Mouse (Mus musculus): Measurements from ENCODE around the gene Adamts13. TPM values are rescaled to one million over a fixed set of nuclear protein-coding genes. Genes with fewer than 3 reads are reported as not detected.

The Adamts13 gene
- polyA plus RNA-seq (2014; fragmentation: Illumina TruSeq; extraction: RNeasy Lipid Tissue Mini Kit (QIAGEN cat#74804); ENCODE audit: low read depth, low replicate concordance): not detected

DNA sequence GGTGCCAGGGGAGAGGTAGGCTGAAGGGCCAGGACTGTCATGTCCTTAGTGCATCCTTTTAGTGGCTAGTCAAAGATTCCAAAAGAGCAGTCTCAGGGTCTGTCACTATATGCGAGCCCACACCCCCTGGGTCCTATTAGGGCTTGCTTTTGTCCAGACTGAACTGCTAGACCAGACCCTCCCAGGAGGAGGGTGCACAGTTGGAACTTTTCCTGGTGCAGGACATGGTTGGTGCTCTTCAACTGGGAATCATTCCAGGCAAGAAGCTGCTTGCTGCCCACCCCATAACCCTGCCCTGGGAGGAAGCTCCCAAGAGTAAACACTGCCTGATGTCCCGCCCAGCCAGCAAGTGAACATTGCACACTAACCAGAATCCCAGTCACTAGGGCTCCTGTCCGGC lies at the start of gene Adamts13:
TSS of gene Adamts13 (plus strand) at position 301 of the 400 bp plus-strand sequence.

GRCm38 (mm10) chr2:26933304-26934055 lies 39.7 kb upstream of the Adamts13 start, which contains the start of the genes Surf4 and Stkld1:
TSS of gene Surf4 (minus strand) at chr2:26933928.
TSS of gene Stkld1 (plus strand) at chr2:26934047.

GRCm38 (mm10) chr2:26963923-26964723 lies 9.1 kb upstream of the Adamts13 start, which contains the start of gene Rexo4:
TSS of gene Rexo4 (minus strand) at chr2:26964386.

DNA sequence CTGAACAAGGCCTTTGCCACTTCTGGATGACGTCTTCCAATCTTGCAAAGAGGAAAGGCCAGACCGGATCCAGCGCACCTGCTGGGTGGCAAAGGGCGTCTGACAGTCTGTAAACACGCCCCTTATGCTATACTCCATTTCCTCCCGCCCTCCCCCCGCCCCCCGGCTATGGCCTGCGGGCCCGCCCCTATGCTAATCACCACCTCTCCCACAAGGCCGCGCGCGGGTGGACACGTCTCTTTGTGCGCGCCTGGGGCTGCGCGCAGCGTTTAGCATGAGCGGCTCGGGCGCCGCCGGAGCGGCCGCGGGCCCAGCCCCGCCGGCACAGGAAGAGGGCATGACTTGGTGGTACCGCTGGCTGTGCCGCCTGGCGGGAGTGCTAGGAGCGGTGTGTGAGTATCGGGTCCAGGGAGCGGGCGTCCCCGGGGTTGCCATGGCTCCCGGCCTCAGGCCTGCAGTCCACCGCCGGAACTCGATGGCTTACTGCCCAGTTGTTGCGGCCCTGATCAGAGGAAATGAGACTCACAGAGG lies 36.6 kb downstream of the Adamts13 start, which contains the start of gene Cacfd1:
TSS of gene Cacfd1 (plus strand) at position 213 of the 531 bp plus-strand sequence.

GRCm38 (mm10) chr2:27027618-27028436 lies 54.6 kb downstream of the Adamts13 start, which contains the start of gene Slc2a6:
TSS of gene Slc2a6 (minus strand) at chr2:27027998.

Other genes with a start within 250 kb of the Adamts13 start
- gene Abo, start 108.4 kb upstream of the Adamts13 start, polyA plus RNA-seq (2014; fragmentation: Illumina TruSeq; extraction: RNeasy Lipid Tissue Mini Kit (QIAGEN cat#74804); ENCODE audit: low read depth, low replicate concordance): 0.94 TPM
- gene Surf6, start 70.5 kb upstream of the Adamts13 start, polyA plus RNA-seq (2014; fragmentation: Illumina TruSeq; extraction: RNeasy Lipid Tissue Mini Kit (QIAGEN cat#74804); ENCODE audit: low read depth, low replicate concordance): 5.9 TPM
- gene Med22, start 62.7 kb upstream of the Adamts13 start, polyA plus RNA-seq (2014; fragmentation: Illumina TruSeq; extraction: RNeasy Lipid Tissue Mini Kit (QIAGEN cat#74804); ENCODE audit: low read depth, low replicate concordance): 5.3 TPM
- 24.2 TPM for gene Rpl7a, start 62.7 kb upstream of the Adamts13 start, polyA plus RNA-seq (2014; fragmentation: Illumina TruSeq; extraction: RNeasy Lipid Tissue Mini Kit (QIAGEN cat#74804); ENCODE audit: low read depth, low replicate concordance)
- 4.6 TPM for gene Surf2, start 57.0 kb upstream of the Adamts13 start, polyA plus RNA-seq (2014; fragmentation: Illumina TruSeq; extraction: RNeasy Lipid Tissue Mini Kit (QIAGEN cat#74804); ENCODE audit: low read depth, low replicate concordance)
- 13.2 TPM for gene Surf1, start 56.9 kb upstream of the Adamts13 start, polyA plus RNA-seq (2014; fragmentation: Illumina TruSeq; extraction: RNeasy Lipid Tissue Mini Kit (QIAGEN cat#74804); ENCODE audit: low read depth, low replicate concordance)
- gene Surf4, start 39.5 kb upstream of the Adamts13 start, polyA plus RNA-seq (2014; fragmentation: Illumina TruSeq; extraction: RNeasy Lipid Tissue Mini Kit (QIAGEN cat#74804); ENCODE audit: low read depth, low replicate concordance): 59.1 TPM
- 114 TPM for gene Stkld1, start 39.4 kb upstream of the Adamts13 start, polyA plus RNA-seq (2014; fragmentation: Illumina TruSeq; extraction: RNeasy Lipid Tissue Mini Kit (QIAGEN cat#74804); ENCODE audit: low read depth, low replicate concordance)
- 27.9 TPM for gene Rexo4, start 9.0 kb upstream of the Adamts13 start, polyA plus RNA-seq (2014; fragmentation: Illumina TruSeq; extraction: RNeasy Lipid Tissue Mini Kit (QIAGEN cat#74804); ENCODE audit: low read depth, low replicate concordance)
- gene Cacfd1, start 36.5 kb downstream of the Adamts13 start, polyA plus RNA-seq (2014; fragmentation: Illumina TruSeq; extraction: RNeasy Lipid Tissue Mini Kit (QIAGEN cat#74804); ENCODE audit: low read depth, low replicate concordance): 5.6 TPM
- gene Slc2a6, start 54.6 kb downstream of the Adamts13 start, polyA plus RNA-seq (2014; fragmentation: Illumina TruSeq; extraction: RNeasy Lipid Tissue Mini Kit (QIAGEN cat#74804); ENCODE audit: low read depth, low replicate concordance): not detected
- not detected for gene Mymk, start 98.8 kb downstream of the Adamts13 start, polyA plus RNA-seq (2014; fragmentation: Illumina TruSeq; extraction: RNeasy Lipid Tissue Mini Kit (QIAGEN cat#74804); ENCODE audit: low read depth, low replicate concordance)
- not detected for gene Adamtsl2, start 106.0 kb downstream of the Adamts13 start, polyA plus RNA-seq (2014; fragmentation: Illumina TruSeq; extraction: RNeasy Lipid Tissue Mini Kit (QIAGEN cat#74804); ENCODE audit: low read depth, low replicate concordance)
- not detected for gene Fam163b, start 169.1 kb downstream of the Adamts13 start, polyA plus RNA-seq (2014; fragmentation: Illumina TruSeq; extraction: RNeasy Lipid Tissue Mini Kit (QIAGEN cat#74804); ENCODE audit: low read depth, low replicate concordance)
- not detected for gene Dbh, start 191.8 kb downstream of the Adamts13 start, polyA plus RNA-seq (2014; fragmentation: Illumina TruSeq; extraction: RNeasy Lipid Tissue Mini Kit (QIAGEN cat#74804); ENCODE audit: low read depth, low replicate concordance)

All from testis, adult 10 weeks (tissue).